Mouse (Mus musculus): ENCODE measurements around the gene Stag1.

- no peak for TF ChIP-seq POLR2A (IDR thresholded peaks at IDR 0.05; ENCODE audit: insufficient read depth, low read length)
- no peak for TF ChIP-seq CTCF (IDR thresholded peaks at IDR 0.05; ENCODE audit: low read depth, low read length)
- TF ChIP-seq EP300 (IDR thresholded peaks at IDR 0.05; ENCODE audit: insufficient read depth, low read depth, low read length): no peak
Measured at GRCm38 (mm10) chr9:100558023-100558573, 39.5 kb upstream of the Stag1 start.
